Mouse (Mus musculus): Measurements from ENCODE around the gene Cenpj.
A peak's percentile ranks its signal among the peaks of the same experiment; 100 is the strongest.

Gene Cenpj

GRCm38 (mm10) chr14:56544946-56545345, 30.3 kb downstream of the Cenpj start:
- peak in 1 of 2 experiments; percentile 53 for DNase-seq

- peak; percentile 20 to 38 for DNase-seq
Observed at GRCm38 (mm10) chr14:56530788-56531187, 44.4 kb downstream of the Cenpj start.

GRCm38 (mm10) chr14:56514775-56515174, 60.5 kb downstream of the Cenpj start:
- no peak for DNase-seq

GRCm38 (mm10) chr14:56512084-56512483, 63.1 kb downstream of the Cenpj start:
- peak in 1 of 2 experiments; percentile 14 for DNase-seq

GRCm38 (mm10) chr14:56506743-56507142, 68.5 kb downstream of the Cenpj start:
- no peak for DNase-seq

- DNase-seq: no peak
Observed at GRCm38 (mm10) chr14:56502407-56502806, 72.8 kb downstream of the Cenpj start.

DNA sequence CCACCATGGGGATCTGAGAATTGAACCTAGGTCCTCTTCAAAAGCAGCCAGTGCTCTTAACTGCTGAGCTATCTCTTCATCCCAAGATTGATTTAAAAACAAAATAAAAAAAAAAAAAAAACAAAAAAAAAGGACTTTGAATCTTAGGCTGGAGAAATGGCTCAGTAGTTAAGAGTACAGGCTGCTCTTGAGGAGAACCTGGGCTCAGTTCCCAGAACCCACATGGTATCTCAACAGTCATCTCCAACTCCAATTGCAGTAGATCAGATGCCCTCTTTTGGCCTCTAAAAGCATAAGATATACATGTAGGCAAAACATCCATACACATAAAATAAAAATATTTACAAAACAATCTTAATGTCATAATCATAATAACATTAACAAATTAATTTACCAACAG, 85.4 kb downstream of the Cenpj start:
- DNase-seq: peak in 1 of 2 experiments; percentile 6

All from cerebellum, postnatal 25 days (tissue).